Mouse (Mus musculus) stomach, embryonic 14.5 days (tissue): ENCODE results near the gene Pbx1. TPM values are rescaled to one million over a fixed set of nuclear protein-coding genes. Genes with fewer than 3 reads are reported as not detected.
A peak's percentile ranks its signal among the peaks of the same experiment; 100 is the strongest.

Experiments used
- ATAC-seq: fragments of 200-750 bp; cut with Nextera tagmentation; 2 replicates; pipeline ENCODE4 v1.8.0; 2017; ENCODE audit warnings: low read depth, moderate TSS enrichment; ENCODE audit not compliant: insufficient number of reproducible peaks, insufficient read depth, low FRiP score
- H3K27ac ChIP-seq: fragments of 300-500 bp; sonication (generic); 2 replicates; pipeline ENCODE4 v1.5.1; 2014; ENCODE audit warnings: mild to moderate bottlenecking, low read length, moderate library complexity, mixed read lengths
- H3K27me3 ChIP-seq: fragments of 300-500 bp; sonication (generic); 2 replicates; pipeline ENCODE4 v1.6.1; 2014; ENCODE audit warnings: low read length, control low read depth, mixed read lengths; ENCODE audit not compliant: control insufficient read depth, insufficient read depth
- H3K36me3 ChIP-seq: fragments of 300-500 bp; sonication (generic); 2 replicates; pipeline ENCODE4 v1.6.1; 2014; ENCODE audit warnings: mild to moderate bottlenecking, control low read depth, low read length, moderate library complexity, mixed read lengths; ENCODE audit not compliant: control insufficient read depth, insufficient read depth
- H3K4me1 ChIP-seq: fragments of 300-500 bp; sonication (generic); 2 replicates; pipeline ENCODE4 v1.6.1; 2014; ENCODE audit warnings: low read length, control low read depth, mixed read lengths; ENCODE audit not compliant: control insufficient read depth, insufficient read depth
- H3K4me2 ChIP-seq: fragments of 300-500 bp; sonication (generic); replicated peaks from 2 replicates; pipeline ENCODE4 v1.6.1; 2014; ENCODE audit warnings: low read depth, low read length, control low read depth
- H3K4me3 ChIP-seq: fragments of 300-500 bp; sonication (generic); 2 replicates; pipeline ENCODE4 v1.5.1; 2014; ENCODE audit warnings: low read depth, low read length, control low read depth
- H3K9ac ChIP-seq: fragments of 300-500 bp; sonication (generic); replicated peaks from 2 replicates; pipeline ENCODE4 v1.6.1; 2014; ENCODE audit warnings: low read depth, mild to moderate bottlenecking, control low read depth, low read length, moderate library complexity, mixed read lengths
- H3K9me3 ChIP-seq: fragments of 300-500 bp; sonication (generic); 2 replicates; pipeline ENCODE4 v1.6.1; 2016; ENCODE audit warnings: low read depth, low read length, control low read depth; ENCODE audit not compliant: control insufficient read depth
- WGBS: fragments of 180-500 bp; shearing (Covaris S2); extraction: QIAGEN DNeasy Blood & Tissue Kit; methylation state at CpG from one replicate; pipeline ENCODE4 v1.1.7; 2014; 5-methylcytosine and 5-hydroxymethylcytosine counted together
- polyA plus RNA-seq: library from polyadenylated mRNA; unstranded; fragments of >200 nt; fragmentation: Nextera tagmentation; extraction: Ambion mirVana; gene quantifications from 2 replicates; pipeline ENCODE4 v1.2.1, GENCODE M21; 2014

Pbx1 gene
- polyA plus RNA-seq, 1 experiment from 2014 or later, result 64.1 TPM

DNA sequence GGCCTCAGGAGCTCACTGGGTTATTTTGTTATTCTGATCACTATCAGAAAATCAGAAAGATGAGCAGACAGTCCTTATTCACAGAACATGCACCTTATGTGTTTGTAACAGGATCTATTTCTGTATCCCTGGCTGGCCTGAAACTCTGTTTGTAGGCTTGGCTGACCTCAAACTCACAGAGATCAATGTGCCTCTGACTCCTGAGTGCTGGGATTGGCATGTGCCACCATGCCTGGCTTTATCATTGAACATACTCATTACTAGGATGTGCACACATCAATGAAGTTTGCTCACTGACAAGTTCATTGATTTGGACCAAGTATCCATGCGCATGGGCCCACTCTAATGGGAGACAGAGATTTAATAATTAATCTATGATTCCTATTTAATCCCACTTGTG, 27.4 kb upstream of the Pbx1 start:
- WGBS, result 92% methylated on average over 1 of the region's 1 CpGs
- no peaks in the 10 kb centered on the region for H3K36me3 ChIP-seq
- H3K4me2 ChIP-seq, result no peak overlapping the region
- H3K27ac ChIP-seq, result no peak overlapping the region
- no peak overlapping the region for H3K9ac ChIP-seq
- H3K27me3 ChIP-seq, result no peaks in the 10 kb centered on the region
- no peak overlapping the region for H3K4me3 ChIP-seq
- H3K9me3 ChIP-seq, result no peaks in the 10 kb centered on the region
- no peak for ATAC-seq
- no peaks in the 10 kb centered on the region for H3K4me1 ChIP-seq

DNA sequence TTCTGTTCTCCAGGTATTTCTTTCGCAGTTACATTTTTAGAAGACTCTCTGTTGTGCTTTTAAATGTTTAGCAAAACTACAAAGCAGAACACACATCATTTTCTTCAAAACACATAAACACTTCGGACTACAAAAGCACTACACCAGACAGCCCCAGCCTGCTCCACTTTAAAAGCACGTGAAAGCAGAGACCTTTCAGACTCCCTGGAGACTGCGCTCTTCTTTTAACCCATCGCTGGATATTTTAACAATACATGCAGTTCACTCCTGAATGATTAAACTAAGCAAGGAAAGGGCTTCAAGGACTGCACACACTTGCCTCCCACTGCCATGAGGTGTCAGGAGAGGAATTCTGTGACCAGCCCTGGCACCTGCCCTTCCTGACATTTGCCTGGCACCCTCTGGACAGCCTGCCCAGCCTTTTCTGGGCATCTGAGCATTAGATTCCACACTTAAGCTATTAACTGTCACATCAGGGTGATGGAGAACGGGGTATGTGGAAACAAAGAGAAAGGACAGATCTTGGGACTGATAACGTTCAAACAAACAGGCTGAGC, 25.2 kb upstream of the Pbx1 start:
- Histone ChIP-seq H3K9ac (no peak overlapping the region), H3K27me3 (no peaks in the 10 kb centered on the region), H3K4me2 (no peak overlapping the region), H3K4me3 (no peak overlapping the region), H3K9me3 (no peaks in the 10 kb centered on the region), H3K36me3 (no peaks in the 10 kb centered on the region), H3K4me1 (no peaks in the 10 kb centered on the region), H3K27ac (no peak overlapping the region)
- WGBS, result 40% methylated on average over 7 of the region's 7 CpGs
- ATAC-seq, result no peak

DNA sequence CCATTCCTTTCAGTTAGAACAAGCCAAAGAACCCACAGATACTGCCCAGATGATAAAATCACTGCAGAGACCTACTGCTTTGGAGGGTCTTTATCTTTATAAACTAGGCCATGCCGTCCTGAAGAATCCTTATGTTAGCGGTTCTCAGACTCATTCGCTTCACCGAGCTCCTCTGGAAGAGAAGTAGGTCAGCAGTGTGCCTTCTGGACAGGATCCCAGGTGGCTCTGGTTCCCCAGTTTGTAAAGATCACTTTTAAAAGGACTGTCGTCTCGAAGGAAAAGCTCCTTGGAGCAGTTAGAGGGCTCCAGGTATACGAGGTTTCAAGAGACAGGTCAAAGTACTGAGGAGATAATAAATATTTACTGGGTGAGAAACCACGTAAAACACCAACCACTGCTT, 23.1 kb upstream of the Pbx1 start:
- Histone ChIP-seq H3K4me3 (no peak overlapping the region), H3K4me1 (no peaks in the 10 kb centered on the region)
- ATAC-seq, result no peak

DNA sequence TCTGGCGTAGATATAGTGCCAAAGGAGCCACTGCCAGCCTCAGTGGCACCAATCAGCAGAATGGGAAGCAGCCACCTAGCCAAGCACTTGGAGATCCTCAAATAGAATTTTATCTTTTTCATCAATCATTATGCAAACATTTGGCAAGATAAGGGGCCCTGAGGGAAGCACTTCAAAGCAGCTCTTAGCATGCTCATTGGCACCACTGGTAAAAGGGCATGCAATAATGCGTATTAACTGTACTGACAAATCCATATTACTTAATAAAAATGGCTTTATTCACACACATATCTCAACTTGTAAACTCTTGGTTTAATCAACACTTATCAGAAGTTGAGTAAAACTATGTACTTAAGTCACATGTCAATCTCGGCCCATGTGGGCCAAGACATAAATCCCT, 1.6 kb upstream of the Pbx1 start:
- no peak for ATAC-seq
- Histone ChIP-seq H3K36me3 (no peaks in the 10 kb centered on the region), H3K27me3 (no peaks in the 10 kb centered on the region), H3K9ac (no peak overlapping the region), H3K27ac (no peak overlapping the region), H3K9me3 (no peaks in the 10 kb centered on the region), H3K4me1 (no peaks in the 10 kb centered on the region), H3K4me2 (no peak overlapping the region), H3K4me3 (no peak overlapping the region)
- WGBS, result 91% methylated on average over 3 of the region's 3 CpGs

More for the DNA sequence above, 23.1 kb upstream of the Pbx1 start:
- Histone ChIP-seq H3K9ac (no peak overlapping the region), H3K36me3 (no peaks in the 10 kb centered on the region), H3K4me2 (no peak overlapping the region), H3K27me3 (no peaks in the 10 kb centered on the region), H3K27ac (no peak overlapping the region), H3K9me3 (no peaks in the 10 kb centered on the region)
- 70% methylated on average over 8 of the region's 8 CpGs for WGBS

DNA sequence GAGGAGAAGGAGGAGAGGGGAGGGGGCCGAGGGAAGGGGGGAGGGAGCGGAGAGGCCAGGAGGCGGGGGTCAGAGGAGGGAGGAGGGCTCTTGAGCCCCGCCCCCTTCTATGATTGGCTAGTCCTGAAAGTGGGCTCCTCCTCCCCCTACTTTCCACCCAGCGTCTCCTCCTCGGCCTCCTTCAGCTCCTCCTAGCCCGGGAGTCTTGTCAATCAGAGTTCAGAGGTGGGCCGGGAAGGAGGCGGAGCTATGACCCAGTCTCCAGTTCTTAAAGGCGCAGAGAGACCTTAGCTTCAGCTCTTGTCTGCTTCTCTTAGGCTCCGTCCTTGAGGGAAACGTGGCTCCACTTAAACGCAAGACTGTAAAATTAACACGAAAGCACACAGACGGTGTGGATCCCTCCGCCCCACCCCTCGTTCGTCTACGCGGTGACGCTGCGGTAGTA, 233 bp upstream of the Pbx1 start:
- H3K4me2 ChIP-seq, result peak overlapping the region; percentile 45
- H3K36me3 ChIP-seq, result no peaks in the 10 kb centered on the region; the same call in 1 of the 2 replicates
- WGBS, result under 1% methylated on average over 21 of the region's 22 CpGs
- H3K4me3 ChIP-seq, result peak overlapping the region; percentile 27
- H3K27me3 ChIP-seq, result no peaks in the 10 kb centered on the region
- H3K4me1 ChIP-seq, result peaks cover 9% of the 10 kb centered on the region; the same call in 1 of the 2 replicates
- peak; percentile 99 for ATAC-seq
- H3K9me3 ChIP-seq, result no peaks in the 10 kb centered on the region
- H3K27ac ChIP-seq, result peak overlapping the region; percentile 89
- H3K9ac ChIP-seq, result peak overlapping the region; percentile 32; the same call in 1 of the 2 replicates

DNA sequence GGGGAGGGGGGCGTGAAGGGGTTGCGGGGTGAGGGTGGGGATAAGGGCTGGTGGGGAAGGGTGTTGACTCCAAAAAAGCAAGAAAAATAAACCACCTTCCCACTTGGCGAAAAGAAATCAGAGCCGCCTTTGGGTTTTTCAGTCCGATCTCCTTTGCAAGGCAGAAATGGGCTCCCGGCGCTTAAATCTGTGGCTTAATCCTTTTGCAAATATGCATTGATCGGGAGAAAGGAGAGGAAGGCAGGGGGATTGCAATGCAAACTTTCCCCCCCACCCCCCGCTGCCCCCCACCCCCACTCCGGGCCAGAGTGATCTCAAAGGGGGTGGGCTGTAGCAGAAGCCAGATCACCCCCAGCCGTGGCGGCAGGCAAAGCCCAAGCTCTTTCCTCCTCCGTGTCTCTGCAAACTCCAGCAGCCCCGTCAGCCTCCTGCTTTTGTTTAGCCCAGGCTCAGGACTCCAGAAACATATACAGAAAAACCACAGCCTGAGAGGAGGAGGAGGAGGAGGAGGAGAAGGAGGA, 299 bp downstream of the Pbx1 start:
- Histone ChIP-seq H3K9ac (peak overlapping the region; percentile 94), H3K4me3 (peak overlapping the region; percentile 71), H3K27me3 (no peaks in the 10 kb centered on the region), H3K4me2 (peak overlapping the region; percentile 50), H3K27ac (peak overlapping the region; percentile 99), H3K4me1 (peaks cover 9% of the 10 kb centered on the region; the same call in 1 of the 2 replicates), H3K36me3 (no peaks in the 10 kb centered on the region; the same call in 1 of the 2 replicates), H3K9me3 (no peaks in the 10 kb centered on the region)
- peak; percentile 85 for ATAC-seq
- under 1% methylated on average over 14 of the region's 14 CpGs for WGBS

DNA sequence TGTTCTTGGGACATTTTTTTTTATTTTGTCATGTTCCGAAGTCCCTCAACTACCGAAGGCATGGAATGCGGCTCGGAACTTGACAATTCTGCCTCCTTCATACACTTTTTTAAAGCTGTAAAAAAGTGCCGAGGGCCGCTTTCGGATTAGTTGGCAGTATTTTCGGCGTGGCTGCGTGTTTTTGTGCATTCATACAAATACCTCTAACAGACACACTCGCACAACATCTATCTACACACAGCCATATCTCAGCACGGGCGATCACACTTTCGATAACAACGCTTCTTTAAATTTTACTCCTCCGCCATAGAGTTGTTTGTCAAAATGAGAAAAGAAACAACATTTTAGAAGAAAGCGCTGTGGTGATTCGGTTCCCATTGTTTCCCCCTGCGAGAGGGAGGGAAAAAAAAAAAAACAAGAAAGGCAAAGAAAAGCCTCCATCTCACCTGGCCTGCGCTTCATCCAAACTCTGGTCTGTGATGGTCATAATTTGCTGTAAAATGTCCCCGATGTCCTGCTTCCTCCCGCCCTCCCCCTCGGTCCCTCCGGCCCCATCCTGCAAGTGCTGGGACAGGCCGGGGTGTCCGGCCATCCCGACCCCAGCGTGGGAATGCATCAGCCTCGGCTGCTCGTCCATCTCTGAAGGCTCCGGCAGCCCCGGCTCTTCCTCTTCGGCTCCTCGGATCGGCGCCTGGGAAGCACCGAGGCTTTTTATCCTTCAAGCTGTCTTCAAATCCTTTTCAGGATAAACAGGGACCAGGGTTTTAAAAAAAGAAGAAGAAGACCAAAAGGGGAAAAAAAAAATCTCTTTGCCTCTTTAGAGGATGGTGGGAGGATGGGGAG, 981 bp downstream of the Pbx1 start:
- Histone ChIP-seq H3K4me1 (peaks cover 15% of the 10 kb centered on the region), H3K27me3 (no peaks in the 10 kb centered on the region), H3K9me3 (no peaks in the 10 kb centered on the region), H3K4me2 (peak overlapping the region; percentile 50), H3K27ac (peak overlapping the region; percentile 99), H3K4me3 (peak overlapping the region; percentile 71), H3K9ac (peak overlapping the region; percentile 94), H3K36me3 (no peaks in the 10 kb centered on the region; the same call in 1 of the 2 replicates)
- under 1% methylated on average over 37 of the region's 37 CpGs for WGBS
- ATAC-seq, result no peak

DNA sequence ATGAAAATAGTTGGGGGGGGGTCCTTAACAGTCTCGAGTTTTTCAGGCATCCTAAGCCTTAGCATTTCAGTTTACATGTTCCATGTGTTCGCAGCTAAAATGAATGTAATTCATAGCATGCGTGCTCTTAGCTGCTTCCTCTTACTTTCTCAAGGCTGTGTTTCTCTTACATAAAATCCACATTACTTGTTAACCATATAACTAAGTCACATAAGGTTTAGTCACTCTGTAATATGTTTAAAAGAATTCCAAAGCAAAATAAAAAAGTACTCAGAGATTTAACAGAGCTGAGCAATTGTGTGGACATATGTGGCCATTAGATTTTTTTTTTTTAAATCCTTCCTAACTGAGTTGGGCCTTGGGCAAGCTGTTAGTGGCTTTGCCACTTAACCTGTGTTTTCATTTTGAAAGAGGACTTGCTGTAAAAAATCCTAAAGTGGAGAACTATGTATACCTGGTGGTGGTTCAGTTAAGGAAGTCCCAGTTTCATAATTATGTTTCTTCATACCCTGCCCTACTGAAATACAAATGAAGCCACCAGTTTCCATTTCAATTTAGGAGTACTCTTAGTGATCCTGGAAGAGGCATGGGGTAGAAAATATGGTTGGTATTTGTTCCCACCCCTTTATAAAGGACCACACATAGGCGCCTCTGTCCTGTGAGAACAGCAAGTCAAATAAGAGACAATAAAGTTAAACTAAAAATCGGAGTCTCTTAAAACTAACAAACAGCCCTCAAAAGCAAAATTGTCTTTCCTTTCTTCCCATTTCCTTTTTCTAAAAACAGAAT, 2.0 kb downstream of the Pbx1 start:
- Histone ChIP-seq H3K4me2 (peak overlapping the region; percentile 50), H3K27me3 (no peaks in the 10 kb centered on the region), H3K9me3 (no peaks in the 10 kb centered on the region), H3K4me3 (peak overlapping the region; percentile 71), H3K9ac (peak overlapping the region; percentile 94), H3K36me3 (no peaks in the 10 kb centered on the region; the same call in 1 of the 2 replicates), H3K27ac (peak overlapping the region; percentile 99), H3K4me1 (peaks cover 25% of the 10 kb centered on the region)
- ATAC-seq, result no peak
- WGBS, result 0% methylated on average over 5 of the region's 5 CpGs
